Mouse (Mus musculus) CH12.LX (cell line): ENCODE data around the gene Abracl. TPM values are rescaled to one million over a fixed set of nuclear protein-coding genes. Genes with fewer than 3 reads are reported as not detected.

Experiments used
- DNase-seq: peaks from one replicate; pipeline ENCODE4 v3.0.0-alpha.2; 2013; ENCODE audit errors: extremely low read depth
- H3K27ac ChIP-seq: 2 replicates; pipeline ENCODE4 v1.5.1; 2012; ENCODE audit warnings: low read depth, mild to moderate bottlenecking, control low read depth, moderate library complexity; ENCODE audit not compliant: insufficient read depth
- H3K27me3 ChIP-seq: replicated peaks from 2 replicates; pipeline ENCODE3; 2012; ENCODE audit warnings: inconsistent platforms
- H3K36me3 ChIP-seq, 2 experiments: replicated peaks in 1 of 2; 2 replicates each; pipeline versions ENCODE3 to v1.6.1; 2012; ENCODE audit warnings: inconsistent platforms in 1 of 2, low read length in 1 of 2, mild to moderate bottlenecking in 1 of 2, mixed read lengths in 1 of 2, moderate library complexity in 1 of 2; ENCODE audit not compliant: control insufficient read depth in 1 of 2, insufficient read depth in 1 of 2
- H3K4me1 ChIP-seq, 2 experiments: 2 replicates each; pipeline ENCODE4 v1.6.1; 2012; ENCODE audit warnings: inconsistent platforms in 1 of 2, moderate library complexity in 1 of 2; ENCODE audit not compliant: insufficient read depth in 2 of 2, control insufficient read depth in 1 of 2
- H3K4me2 ChIP-seq: 2 replicates; pipeline ENCODE4 v1.6.1; 2012; ENCODE audit warnings: low read depth, mild to moderate bottlenecking, control low read depth; ENCODE audit not compliant: poor library complexity, insufficient read depth, severe bottlenecking
- H3K4me3 ChIP-seq, 3 experiments: fragments of 150-350 bp in 1 of 3; sonication (generic) in 1 of 3; replicated peaks in 1 of 3; 2 replicates each; pipeline versions ENCODE3 to v1.5.1; 2011 to 2012; ENCODE audit warnings: low read depth in 2 of 3, low read length in 2 of 3, mild to moderate bottlenecking in 2 of 3, moderate library complexity in 2 of 3, control low read depth in 1 of 3, improper control_type of control experiment in 1 of 3, inconsistent platforms in 1 of 3, mixed read lengths in 1 of 3; ENCODE audit not compliant: poor library complexity in 1 of 3
- H3K79me2 ChIP-seq: replicated peaks from 2 replicates; pipeline ENCODE4 v1.6.1; 2012; ENCODE audit warnings: mild to moderate bottlenecking, moderate library complexity; ENCODE audit not compliant: control insufficient read depth, poor library complexity, insufficient read depth, severe bottlenecking; ENCODE audit errors: extremely low read depth
- H3K9ac ChIP-seq: 2 replicates; pipeline ENCODE4 v1.6.1; 2012; ENCODE audit warnings: low read depth, mild to moderate bottlenecking, control low read depth, moderate library complexity; ENCODE audit not compliant: insufficient read depth
- H3K9me3 ChIP-seq: replicated peaks from 2 replicates; pipeline ENCODE3; 2012; ENCODE audit warnings: low read length, inconsistent platforms, mixed read lengths
- CHD2 ChIP-seq: IDR thresholded peaks from 2 replicates; pipeline ENCODE4 v1.6.1; 2011; ENCODE audit warnings: low read length, improper control_type of control experiment
- GABPA ChIP-seq: IDR thresholded peaks from 2 replicates; pipeline ENCODE4 v1.6.1; 2012; ENCODE audit warnings: low read depth, low read length, improper control_type of control experiment, inconsistent platforms; ENCODE audit not compliant: insufficient replicate concordance
- JUN ChIP-seq: IDR thresholded peaks from 2 replicates; pipeline ENCODE4 v1.6.1; 2011; ENCODE audit warnings: low read depth, mild to moderate bottlenecking, low read length, improper control_type of control experiment, moderate library complexity; ENCODE audit not compliant: insufficient read depth
- JUND ChIP-seq: conservative IDR thresholded peaks from 2 replicates; pipeline ENCODE4 v1.6.1; 2011; ENCODE audit warnings: low read depth, low read length, improper control_type of control experiment
- KAT2A ChIP-seq: IDR thresholded peaks from 2 replicates; pipeline ENCODE4 v1.6.1; 2012; ENCODE audit warnings: low read length, improper control_type of control experiment, inconsistent platforms; ENCODE audit not compliant: insufficient replicate concordance
- MEF2A ChIP-seq: IDR thresholded peaks from 2 replicates; pipeline ENCODE4 v1.6.1; 2014; ENCODE audit warnings: low read depth, mild to moderate bottlenecking, inconsistent platforms, low read length, improper control_type of control experiment, borderline replicate concordance
- NELFE ChIP-seq: IDR thresholded peaks from 2 replicates; pipeline ENCODE4 v1.6.1; 2011; ENCODE audit warnings: low read depth, low read length, improper control_type of control experiment
- PAX5 ChIP-seq: IDR thresholded peaks from 2 replicates; pipeline ENCODE4 v1.6.1; 2012; ENCODE audit warnings: low read length, inconsistent platforms, mixed read lengths
- POLR2AphosphoS2 ChIP-seq: IDR thresholded peaks from 2 replicates; pipeline ENCODE4 v1.6.1; 2011; ENCODE audit warnings: low read depth, low read length, improper control_type of control experiment
- SIN3A ChIP-seq: IDR thresholded peaks from 2 replicates; pipeline ENCODE4 v1.6.1; 2012; ENCODE audit warnings: low read length, improper control_type of control experiment, inconsistent platforms
- SMC3 ChIP-seq: IDR thresholded peaks from 2 replicates; pipeline ENCODE4 v1.6.1; 2011; ENCODE audit warnings: low read depth, low read length, improper control_type of control experiment
- TBP ChIP-seq: conservative IDR thresholded peaks from 2 replicates; pipeline ENCODE4 v1.6.1; 2011; ENCODE audit warnings: low read depth, low read length, improper control_type of control experiment
- TCF12 ChIP-seq: IDR thresholded peaks from 2 replicates; pipeline ENCODE4 v1.6.1; 2014; ENCODE audit warnings: low read depth, mild to moderate bottlenecking, inconsistent platforms, low read length, improper control_type of control experiment
- USF1 ChIP-seq: IDR thresholded peaks from 2 replicates; pipeline ENCODE4 v1.6.1; 2014; ENCODE audit warnings: low read depth, mild to moderate bottlenecking, inconsistent platforms, low read length, improper control_type of control experiment
- ZC3H11A ChIP-seq: IDR thresholded peaks from 2 replicates; pipeline ENCODE4 v1.6.1; 2012; ENCODE audit warnings: low read depth, mild to moderate bottlenecking, inconsistent platforms, low read length, improper control_type of control experiment
- dilution Hi-C: fragments of 300-500 bp; cut with MboI; formaldehyde crosslinking; loops from 2 replicates; pipeline ENCODE4 v1.14.3; 2020; ENCODE audit warnings: low sequenced_read_pairs; ENCODE audit not compliant: extremely low pct_unique_long_range_greater_than_20kb, extremely low pct_ligation_motif_present
- in situ Hi-C: fragments of 300-500 bp; cut with MboI; formaldehyde crosslinking; loops from 3 replicates; pipeline ENCODE4 v1.14.3; 2019; ENCODE audit warnings: low sequenced_read_pairs, low pct_ligation_motif_present, low pct_unique_long_range_greater_than_20kb, mixed read lengths
- polyA plus RNA-seq: library from polyadenylated mRNA; unstranded; fragments of >175 nt; gene quantifications from 2 replicates; pipeline ENCODE4 v1.2.1, GENCODE M21; 2012; ENCODE audit warnings: low read depth; ENCODE audit not compliant: insufficient read length
- total RNA-seq, 2 experiments: library from RNA; depleted of rRNA; stranded (reverse); fragments of 300-350 nt in 1 of 2; fragments of >200 nt in 1 of 2; gene quantifications; 2 replicates each; pipeline ENCODE4 v1.2.3; 2012 to 2014

Abracl gene
- total and polyA plus RNA-seq, 3 experiments: 86.1 to 226 (median 166) TPM

GRCm38 (mm10) chr10:18059807-18060206 is 36.7 kb upstream of the Abracl start:
- in situ Hi-C loops (loop anchor here (10.0 kb wide), 1 partner anchor 135 kb away; no protein-coding TSS in a partner anchor), dilution Hi-C loops (no loop called here)
- Histone ChIP-seq H3K27ac (no peak overlapping the region), H3K4me3 (no peak overlapping the region), H3K9ac (no peak overlapping the region), H3K4me1 (peaks cover 7 to 41% of the 10 kb centered on the region in 2 experiments), H3K27me3 (no peaks in the 10 kb centered on the region), H3K4me2 (no peak overlapping the region), H3K36me3 (peaks cover 0 to 14% of the 10 kb centered on the region in 2 experiments), H3K9me3 (no peaks in the 10 kb centered on the region), H3K79me2 (peaks cover 57% of the 10 kb centered on the region)
- DNase-seq: no peak
- TF ChIP-seq TBP (no peak), USF1 (no peak), JUND (no peak), JUN (no peak), PAX5 (no peak), ZC3H11A (no peak), KAT2A (no peak), TCF12 (no peak), NELFE (no peak), POLR2AphosphoS2 (no peak), GABPA (no peak), CHD2 (no peak), SMC3 (no peak), MEF2A (no peak)

GRCm38 (mm10) chr10:18058681-18059338 is 35.7 kb upstream of the Abracl start:
- Histone ChIP-seq H3K36me3 (peaks cover 0 to 12% of the 10 kb centered on the region in 2 experiments), H3K27ac (no peak overlapping the region), H3K27me3 (no peaks in the 10 kb centered on the region), H3K4me2 (0 out of 2 replicates have a peak overlapping the region, but pooled peaks have one; percentile 22), H3K4me1 (peaks cover 7 to 41% of the 10 kb centered on the region in 2 experiments), H3K4me3 (no peak overlapping the region), H3K79me2 (peaks cover 53% of the 10 kb centered on the region), H3K9me3 (no peaks in the 10 kb centered on the region), H3K9ac (no peak overlapping the region)
- no peak for TF ChIP-seq SIN3A
- DNase-seq: no peak
- in situ Hi-C loops: loop anchor here (10.0 kb wide), 1 partner anchor 136 kb away; no protein-coding TSS in a partner anchor
- dilution Hi-C loops: no loop called here
